Mouse (Mus musculus) myocyte (in vitro differentiated cells): ENCODE measurements around the gene Zfp978. TPM values are rescaled to one million over a fixed set of nuclear protein-coding genes. Genes with fewer than 3 reads are reported as not detected.
"Not testable (repeated sequence)": the region's sequence is repeated elsewhere in the genome, so short reads cannot be mapped to it uniquely, and the experiment has no call there.

Experiments
- H3K27me3 ChIP-seq: one replicate; pipeline ENCODE4 v1.6.1; 2011; ENCODE audit not compliant: control insufficient read depth, insufficient read depth, insufficient read length
- H3K36me3 ChIP-seq: one replicate; pipeline ENCODE4 v1.6.1; 2011; ENCODE audit not compliant: control insufficient read depth, insufficient read depth
- H3K4me2 ChIP-seq: one replicate; pipeline ENCODE4 v1.6.1; 2011; ENCODE audit warnings: low read depth, control low read depth
- H3K4me3 ChIP-seq: one replicate; pipeline ENCODE4 v1.5.1; 2011; ENCODE audit warnings: mild to moderate bottlenecking, control low read depth, moderate library complexity
- H3K79me2 ChIP-seq: one replicate; pipeline ENCODE4 v1.6.1; 2011; ENCODE audit not compliant: control insufficient read depth, insufficient read depth
- H3ac ChIP-seq: one replicate; pipeline ENCODE4 v1.6.1; 2011; ENCODE audit not compliant: control insufficient read depth, insufficient read length
- polyA plus RNA-seq: library from polyadenylated mRNA; unstranded; fragments of >200 nt; fragmentation: generic; extraction: Trizol; gene quantifications from one replicate; pipeline ENCODE4 v1.2.1, GENCODE M21; 2012; ENCODE audit warnings: missing spikeins

Zfp978 gene
- polyA plus RNA-seq, 1 experiment = 0.04 TPM

DNA sequence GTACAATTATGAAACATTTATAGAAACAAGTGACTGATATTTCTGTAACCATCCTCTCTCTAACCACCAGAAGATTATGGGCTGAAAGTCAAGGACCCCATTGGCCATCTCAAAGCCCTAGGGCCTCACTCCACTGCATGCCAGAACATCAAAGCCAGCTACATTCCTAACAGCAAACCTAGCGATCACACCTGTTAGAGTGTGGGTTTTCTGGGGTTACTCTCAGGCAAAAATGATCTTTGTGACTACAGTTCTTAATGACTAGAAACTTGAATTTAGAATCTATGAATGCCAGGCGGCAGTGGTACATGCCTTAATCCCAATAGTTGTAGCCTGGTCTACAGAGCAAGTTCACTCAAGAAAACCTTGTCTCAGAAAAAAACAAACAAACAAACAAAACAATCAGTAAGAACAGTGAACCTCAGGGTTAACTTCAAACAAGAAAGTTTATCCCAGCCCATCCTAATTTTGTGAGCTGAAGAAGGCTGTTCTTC lies 16.0 kb upstream of the Zfp978 start:
- H3K36me3 ChIP-seq, H3K79me2 ChIP-seq, H3K4me2 ChIP-seq, H3K27me3 ChIP-seq, H3K4me3 ChIP-seq, H3ac ChIP-seq: not testable (repeated sequence)

DNA sequence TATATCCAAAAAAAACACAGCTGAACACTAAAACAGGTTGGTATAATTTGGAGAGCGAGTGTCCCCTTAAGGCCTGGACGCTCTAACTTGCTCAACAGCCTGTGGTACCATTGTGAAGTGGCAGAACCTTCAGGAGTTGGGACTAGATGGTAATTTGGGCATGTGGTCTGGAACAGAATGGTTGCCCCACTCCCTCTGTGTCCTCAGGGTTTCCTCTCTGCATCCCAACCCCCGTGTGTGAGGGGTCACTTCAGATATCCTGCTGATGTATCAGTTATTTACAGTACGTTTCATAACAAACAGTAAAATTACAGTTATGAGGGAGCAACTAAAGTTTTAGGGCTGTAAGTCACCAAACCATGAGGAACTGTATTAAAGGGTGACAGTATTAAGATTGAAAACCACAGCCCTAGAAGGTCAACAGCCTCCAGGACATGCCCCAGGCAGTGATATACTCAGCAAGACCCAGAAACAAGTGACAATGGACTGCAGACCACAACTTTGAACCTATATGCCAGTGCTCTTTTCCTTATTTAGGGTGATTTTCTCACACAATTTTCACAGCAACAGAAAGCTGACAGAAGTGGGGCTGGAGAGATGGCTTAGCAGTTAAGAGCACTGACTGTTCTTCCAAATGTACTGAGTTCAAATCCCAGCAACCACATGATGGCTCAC lies 14.6 kb upstream of the Zfp978 start:
- not testable (repeated sequence) for H3K4me2 ChIP-seq, H3K4me3 ChIP-seq, H3K27me3 ChIP-seq, H3K36me3 ChIP-seq, H3ac ChIP-seq, H3K79me2 ChIP-seq

GRCm38 (mm10) chr4:147347300-147347699 lies 13.8 kb upstream of the Zfp978 start:
- not testable (repeated sequence) for H3K4me2 ChIP-seq, H3K36me3 ChIP-seq, H3K4me3 ChIP-seq, H3K79me2 ChIP-seq, H3ac ChIP-seq, H3K27me3 ChIP-seq

GRCm38 (mm10) chr4:147347880-147348279 lies 13.2 kb upstream of the Zfp978 start:
- H3K4me2 ChIP-seq, H3ac ChIP-seq, H3K4me3 ChIP-seq: not testable (repeated sequence)

DNA sequence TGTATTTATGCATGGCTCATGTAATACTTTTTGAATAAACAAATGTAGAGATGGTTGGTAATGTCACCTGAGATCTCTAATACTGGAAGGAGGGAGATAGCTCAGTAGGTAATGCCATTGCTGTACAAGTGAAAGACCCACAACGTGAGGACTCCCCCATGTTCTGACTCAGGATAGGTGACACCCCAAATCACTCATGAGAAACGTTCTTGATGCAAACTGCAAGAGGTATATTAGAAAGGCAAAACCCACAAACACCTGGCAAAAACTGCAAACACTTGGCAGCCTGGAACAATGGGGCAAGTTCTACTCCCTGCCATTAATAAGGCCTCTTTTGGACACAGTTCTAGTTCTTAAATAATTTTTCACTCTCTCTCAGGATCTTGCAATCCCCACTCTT lies 12.7 kb upstream of the Zfp978 start:
- not testable (repeated sequence) for H3ac ChIP-seq, H3K4me2 ChIP-seq, H3K4me3 ChIP-seq, H3K36me3 ChIP-seq, H3K27me3 ChIP-seq, H3K79me2 ChIP-seq

More at GRCm38 (mm10) chr4:147347880-147348279, 13.2 kb upstream of the Zfp978 start:
- H3K27me3 ChIP-seq, H3K79me2 ChIP-seq, H3K36me3 ChIP-seq: not testable (repeated sequence)

GRCm38 (mm10) chr4:147348906-147349686 lies 12.0 kb upstream of the Zfp978 start:
- H3K79me2 ChIP-seq, H3K4me3 ChIP-seq, H3ac ChIP-seq, H3K27me3 ChIP-seq, H3K4me2 ChIP-seq, H3K36me3 ChIP-seq: not testable (repeated sequence)

- H3K36me3 ChIP-seq, H3K27me3 ChIP-seq, H3ac ChIP-seq, H3K79me2 ChIP-seq, H3K4me2 ChIP-seq, H3K4me3 ChIP-seq: not testable (repeated sequence)
Observed at GRCm38 (mm10) chr4:147349687-147350415, 11.3 kb upstream of the Zfp978 start.

GRCm38 (mm10) chr4:147350541-147350940 lies 10.6 kb upstream of the Zfp978 start:
- H3ac ChIP-seq, H3K36me3 ChIP-seq, H3K79me2 ChIP-seq, H3K27me3 ChIP-seq, H3K4me3 ChIP-seq, H3K4me2 ChIP-seq: not testable (repeated sequence)

- not testable (repeated sequence) for H3K36me3 ChIP-seq, H3K79me2 ChIP-seq, H3K4me2 ChIP-seq, H3K4me3 ChIP-seq, H3ac ChIP-seq, H3K27me3 ChIP-seq
Observed at GRCm38 (mm10) chr4:147351376-147351980, 9.6 kb upstream of the Zfp978 start.

DNA sequence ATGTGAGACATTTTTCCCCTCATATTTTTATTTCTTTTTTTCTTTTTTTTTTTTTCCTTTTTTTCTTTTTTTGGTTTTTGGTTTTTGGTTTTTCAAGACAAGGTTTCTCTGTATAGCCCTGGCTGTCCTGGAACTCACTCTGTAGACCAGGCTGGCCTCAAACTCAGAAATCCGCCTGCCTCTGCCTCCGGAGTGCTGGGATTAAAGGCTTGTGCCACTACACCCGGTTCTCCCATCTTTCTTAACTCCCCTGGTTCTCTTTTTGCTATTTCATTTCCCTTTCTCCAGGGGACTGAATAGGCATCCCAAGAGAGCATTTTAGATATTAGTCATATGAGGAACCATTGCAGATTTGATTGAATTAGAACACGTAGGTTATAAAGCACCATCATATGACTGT lies 7.5 kb upstream of the Zfp978 start:
- H3K4me2 ChIP-seq, H3K27me3 ChIP-seq, H3K36me3 ChIP-seq, H3K79me2 ChIP-seq, H3K4me3 ChIP-seq, H3ac ChIP-seq: not testable (repeated sequence)

DNA sequence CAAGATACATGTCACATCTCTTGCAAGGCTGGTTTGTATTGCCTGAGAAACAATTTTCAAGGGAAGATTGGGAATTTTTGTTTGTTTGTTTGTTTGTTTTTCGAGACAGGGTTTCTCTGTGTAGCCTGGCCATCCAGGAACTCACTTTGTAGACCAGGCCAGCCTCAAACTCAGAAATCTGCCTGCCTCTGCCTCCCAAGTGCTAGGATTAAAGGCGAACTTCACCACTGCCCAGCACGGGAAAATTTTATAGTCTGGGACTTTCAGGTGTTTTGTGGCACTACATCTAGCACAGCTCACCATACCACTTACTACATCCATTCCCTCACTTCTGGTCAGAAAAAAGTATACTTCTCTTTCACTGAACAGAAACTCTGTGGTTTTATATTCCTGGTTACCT lies 5.1 kb upstream of the Zfp978 start:
- not testable (repeated sequence) for H3K4me3 ChIP-seq, H3K79me2 ChIP-seq, H3K4me2 ChIP-seq, H3K27me3 ChIP-seq, H3K36me3 ChIP-seq, H3ac ChIP-seq

GRCm38 (mm10) chr4:147357195-147357594 lies 3.9 kb upstream of the Zfp978 start:
- not testable (repeated sequence) for H3K4me2 ChIP-seq, H3K27me3 ChIP-seq, H3K36me3 ChIP-seq, H3ac ChIP-seq, H3K79me2 ChIP-seq, H3K4me3 ChIP-seq
